In genomic region chr2:152736090-152736601, GRCm38 (mm10) we compare ENCODE assay signal across 8 mouse cellular contexts. TPM values are rescaled to one million over a fixed set of nuclear protein-coding genes. Genes with fewer than 3 reads are reported as not detected.
DNase-seq lines count a peak whose midpoint lies in the region.

Id1 (plus strand) TSS chr2:152736251.

- no peaks in the 10 kb centered on the region; the same call in 1 of the 2 replicates for H3K27me3 ChIP-seq in hindbrain, embryonic 10.5 days (ENCODE audit: insufficient read depth, poor library complexity, severe bottlenecking)

- H3K4me1 ChIP-seq in hindbrain, embryonic 10.5 days (replicated peaks) = peaks cover 92% of the 10 kb centered on the region

- no peaks in the 10 kb centered on the region for H3K9me3 ChIP-seq in hindbrain, embryonic 10.5 days

- peak; percentile 92 for DNase-seq in MN1 (ENCODE audit: low spot score)
- DNase-seq in cerebellum, adult 9-11 months = peak; percentile 44
- peak; percentile 40 to 73 for DNase-seq in frontal cortex, adult 2 months (ENCODE audit: extremely low spot score in 1 of 2, low spot score in 1 of 2)
- peak; percentile 92 for DNase-seq in hindbrain, embryonic 10.5 days (ENCODE audit: low spot score)
- DNase-seq in layer of hippocampus, postnatal 10 days (ENCODE audit: low spot score in 2 of 2) = peak; percentile 70 to 74
- peak; percentile 96 for DNase-seq in lung, postnatal 10 days
- DNase-seq in retina, embryonic 14.5 days (ENCODE audit: low spot score) = peak; percentile 97
- peak; percentile 66 to 75 for DNase-seq in thymus, postnatal 36 days

- peaks cover 10% of the 10 kb centered on the region; the same call in 1 of the 2 replicates for H3K36me3 ChIP-seq in hindbrain, embryonic 10.5 days

- H3K27ac ChIP-seq in hindbrain, embryonic 10.5 days = peak within 1 kb of the TSS; percentile 95

- under 1% methylated on average over 28 of the region's 28 CpGs for WGBS in hindbrain, embryonic 10.5 days

- peak within 1 kb of the TSS; percentile 86 for H3K4me3 ChIP-seq in hindbrain, embryonic 10.5 days

RNA-seq across cellular contexts. Expression of gene Id1, which starts in this region (rescaled TPM):
- polyA plus RNA-seq in frontal cortex, adult 2 months (2012; rRNA removed) = 81.5 and 93.8 TPM in 2 replicates
- 168 and 176 TPM in 2 replicates for polyA plus RNA-seq in hindbrain, embryonic 10.5 days (2016; fragmentation: Nextera tagmentation; extraction: Ambion mirVana)
- 10 to 100 TPM; 29.0 to 31.2 TPM for total RNA-seq in layer of hippocampus, postnatal 10 days (2021)

Comparison
In these comparisons a context has a peak if more than half of its experiments do, and no peak if none do; other contexts are left out.
1. Peak in every context shown above with its lines: DNase-seq, H3K4me3 ChIP-seq and H3K27ac ChIP-seq.
2. DNase-seq: peak in every context shown above with its lines; median percentile 97 in retina, embryonic 14.5 days; 96 in lung, postnatal 10 days; 92 in MN1; 92 in hindbrain, embryonic 10.5 days; 72 in layer of hippocampus, postnatal 10 days; 70 in thymus, postnatal 36 days; 56 in frontal cortex, adult 2 months; 44 in cerebellum, adult 9-11 months.